Mouse (Mus musculus) lung, postnatal 0 days (tissue): ENCODE measurements around the gene Hddc2. TPM values are rescaled to one million over a fixed set of nuclear protein-coding genes. Genes with fewer than 3 reads are reported as not detected.
"Not testable (repeated sequence)": the region's sequence is repeated elsewhere in the genome, so short reads cannot be mapped to it uniquely, and the experiment has no call there.

Experiments
- ATAC-seq: fragments of 200-750 bp; cut with Nextera tagmentation; 2 replicates; pipeline ENCODE4 v1.8.0; 2017; ENCODE audit warnings: moderate library complexity
- DNase-seq: peaks from one replicate; pipeline ENCODE4 v3.0.0-alpha.2; 2016; ENCODE audit warnings: low spot score
- H3K27ac ChIP-seq: fragments of 300-500 bp; sonication (generic); 2 replicates; pipeline ENCODE4 v1.5.1; 2014; ENCODE audit warnings: antibody characterized with exemption, mild to moderate bottlenecking, low read length, mixed read lengths
- H3K27me3 ChIP-seq: fragments of 300-500 bp; sonication (generic); replicated peaks from 2 replicates; pipeline ENCODE4 v1.6.1; 2014; ENCODE audit warnings: low read length, mixed read lengths; ENCODE audit not compliant: insufficient read depth
- H3K36me3 ChIP-seq: fragments of 300-500 bp; sonication (generic); 2 replicates; pipeline ENCODE4 v1.6.1; 2014; ENCODE audit warnings: low read length, mixed read lengths; ENCODE audit not compliant: insufficient read depth
- H3K4me1 ChIP-seq: fragments of 300-500 bp; sonication (generic); 2 replicates; pipeline ENCODE4 v1.6.1; 2014; ENCODE audit warnings: antibody characterized with exemption, low read depth, low read length, mixed read lengths; ENCODE audit not compliant: insufficient read depth
- H3K4me2 ChIP-seq: fragments of 300-500 bp; sonication (generic); replicated peaks from 2 replicates; pipeline ENCODE4 v1.6.1; 2014; ENCODE audit warnings: low read depth, mild to moderate bottlenecking, low read length, moderate library complexity, mixed read lengths
- H3K4me3 ChIP-seq: fragments of 300-500 bp; sonication (generic); 2 replicates; pipeline ENCODE4 v1.5.1; 2014; ENCODE audit warnings: low read depth, low read length
- H3K9ac ChIP-seq: fragments of 300-500 bp; sonication (generic); replicated peaks from 2 replicates; pipeline ENCODE4 v1.6.1; 2014; ENCODE audit warnings: low read depth, mild to moderate bottlenecking
- H3K9me3 ChIP-seq: fragments of 300-500 bp; sonication (generic); 2 replicates; pipeline ENCODE4 v1.6.1; 2016; ENCODE audit warnings: low read length, mixed read lengths
- CTCF ChIP-seq: IDR thresholded peaks from 2 replicates; pipeline ENCODE4 v1.5.1; 2016; ENCODE audit warnings: antibody characterized with exemption, mild to moderate bottlenecking
- WGBS: fragments of 180-500 bp; shearing (Covaris S2); extraction: QIAGEN DNeasy Blood & Tissue Kit; methylation state at CpG from one replicate; pipeline ENCODE4 v1.1.7; 2014; 5-methylcytosine and 5-hydroxymethylcytosine counted together
- polyA plus RNA-seq: library from polyadenylated mRNA; unstranded; fragments of >200 nt; fragmentation: Nextera tagmentation; extraction: Ambion mirVana; gene quantifications from 2 replicates; pipeline ENCODE4 v1.2.1, GENCODE M21; 2015

Gene Hddc2
- polyA plus RNA-seq, 1 experiment from 2014 or later = 36.0 TPM

DNA sequence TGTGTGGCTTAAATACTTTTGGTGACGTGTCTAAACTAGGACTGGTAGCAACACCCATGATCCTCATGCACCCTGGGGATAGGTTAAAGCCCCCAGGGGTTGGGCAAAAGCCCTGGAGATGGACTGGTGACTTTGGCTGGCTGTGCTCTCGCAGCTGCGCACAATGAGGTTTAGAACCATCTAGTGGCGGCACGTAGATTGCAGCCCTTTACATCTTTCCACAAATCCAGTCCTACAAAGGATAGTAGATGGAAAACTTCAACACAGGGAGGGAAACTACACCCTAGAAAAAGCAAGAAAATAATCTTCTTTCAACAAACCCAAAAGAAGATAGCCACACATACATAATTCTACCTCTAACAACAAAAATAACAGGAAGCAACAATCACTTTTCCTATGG, 57.0 kb downstream of the Hddc2 start:
- 14% methylated on average over 4 of the region's 5 CpGs for WGBS
- H3K9me3 ChIP-seq, H3K4me1 ChIP-seq, ATAC-seq, H3K4me3 ChIP-seq, H3K27ac ChIP-seq, H3K4me2 ChIP-seq, DNase-seq, H3K9ac ChIP-seq, H3K27me3 ChIP-seq, H3K36me3 ChIP-seq: not testable (repeated sequence)
- TF ChIP-seq CTCF = peak; percentile 53

Other genes with a start within 250 kb of the Hddc2 start
- 5.1 and 7.7 TPM in 2 replicates for gene Tpd52l1, start 132.6 kb downstream of the Hddc2 start, polyA plus RNA-seq